Mouse (Mus musculus) midbrain, postnatal 0 days (tissue): Measurements from ENCODE around the gene Bcl6. TPM values are rescaled to one million over a fixed set of nuclear protein-coding genes. Genes with fewer than 3 reads are reported as not detected.

ENCODE experiments used
- ATAC-seq: fragments of 200-750 bp; cut with Nextera tagmentation; 2 replicates; pipeline ENCODE4 v1.8.0; 2017; ENCODE audit warnings: moderate number of reproducible peaks, mild to moderate bottlenecking, moderate TSS enrichment, moderate library complexity; ENCODE audit not compliant: low FRiP score
- DNase-seq: peaks from one replicate; pipeline ENCODE4 v3.0.0-alpha.2; 2015; ENCODE audit warnings: low spot score
- H3K27ac ChIP-seq: fragments of 300-500 bp; sonication (generic); 2 replicates; pipeline ENCODE4 v1.5.1; 2014; ENCODE audit warnings: low read depth, mild to moderate bottlenecking, low read length, mixed read lengths
- H3K27me3 ChIP-seq: fragments of 300-500 bp; sonication (generic); 2 replicates; pipeline ENCODE4 v1.6.1; 2014; ENCODE audit warnings: low read length, control low read depth, mixed read lengths; ENCODE audit not compliant: insufficient read depth
- H3K36me3 ChIP-seq: fragments of 300-500 bp; sonication (generic); 2 replicates; pipeline ENCODE4 v1.6.1; 2014; ENCODE audit warnings: low read length, control low read depth, mixed read lengths; ENCODE audit not compliant: insufficient read depth
- H3K4me1 ChIP-seq: fragments of 300-500 bp; sonication (generic); 2 replicates; pipeline ENCODE4 v1.6.1; 2014; ENCODE audit warnings: mild to moderate bottlenecking, control low read depth, antibody characterized with exemption, low read length, mixed read lengths; ENCODE audit not compliant: insufficient read depth
- H3K4me2 ChIP-seq: fragments of 300-500 bp; sonication (generic); 2 replicates; pipeline ENCODE4 v1.6.1; 2014; ENCODE audit warnings: low read depth, mild to moderate bottlenecking, low read length, mixed read lengths; ENCODE audit not compliant: poor library complexity, severe bottlenecking
- H3K4me3 ChIP-seq: fragments of 300-500 bp; sonication (generic); 2 replicates; pipeline ENCODE4 v1.5.1; 2014; ENCODE audit warnings: low read depth, mild to moderate bottlenecking, low read length, moderate library complexity
- H3K9ac ChIP-seq: fragments of 300-500 bp; sonication (generic); replicated peaks from 2 replicates; pipeline ENCODE4 v1.6.1; 2014; ENCODE audit warnings: mild to moderate bottlenecking, low read length, moderate library complexity, mixed read lengths; ENCODE audit not compliant: poor library complexity, severe bottlenecking
- H3K9me3 ChIP-seq: fragments of 300-500 bp; sonication (generic); 2 replicates; pipeline ENCODE4 v1.6.1; 2016; ENCODE audit warnings: low read length, control low read depth
- CTCF ChIP-seq: IDR thresholded peaks from 2 replicates; pipeline ENCODE4 v1.5.1; 2016; ENCODE audit warnings: antibody characterized with exemption, mild to moderate bottlenecking
- WGBS: fragments of 180-500 bp; shearing (Covaris S2); extraction: QIAGEN DNeasy Blood & Tissue Kit; methylation state at CpG from one replicate; pipeline ENCODE4 v1.1.7; 2014; 5-methylcytosine and 5-hydroxymethylcytosine counted together
- polyA plus RNA-seq: library from polyadenylated mRNA; unstranded; fragments of >200 nt; fragmentation: Nextera tagmentation; extraction: Ambion mirVana; gene quantifications from 2 replicates; pipeline ENCODE4 v1.2.1, GENCODE M21; 2015
- total RNA-seq: library from RNA; depleted of rRNA; stranded (reverse); fragments of >200 nt; gene quantifications from 2 replicates; pipeline ENCODE4 v1.2.3, GENCODE M21; 2014

Bcl6 gene
- total and polyA plus RNA-seq, 2 experiments from 2014 or later = 0.22 to 2.5 TPM

GRCm38 (mm10) chr16:23989209-23990160, 833 bp upstream of the Bcl6 start:
- peak overlapping the region; percentile 66 for H3K4me3 ChIP-seq
- peak overlapping the region; percentile 66 for H3K9ac ChIP-seq
- TF ChIP-seq CTCF = no peak
- peak overlapping the region; percentile 98 for H3K27ac ChIP-seq
- DNase-seq (peak; percentile 60), ATAC-seq (no peak)
- no peaks in the 10 kb centered on the region for H3K9me3 ChIP-seq
- H3K4me1 ChIP-seq = no peaks in the 10 kb centered on the region; the same call in 1 of the 2 replicates
- WGBS = 2% methylated on average over 25 of the region's 25 CpGs
- no peaks in the 10 kb centered on the region for H3K27me3 ChIP-seq
- peak overlapping the region; percentile 93 for H3K4me2 ChIP-seq
- no peaks in the 10 kb centered on the region for H3K36me3 ChIP-seq

DNA sequence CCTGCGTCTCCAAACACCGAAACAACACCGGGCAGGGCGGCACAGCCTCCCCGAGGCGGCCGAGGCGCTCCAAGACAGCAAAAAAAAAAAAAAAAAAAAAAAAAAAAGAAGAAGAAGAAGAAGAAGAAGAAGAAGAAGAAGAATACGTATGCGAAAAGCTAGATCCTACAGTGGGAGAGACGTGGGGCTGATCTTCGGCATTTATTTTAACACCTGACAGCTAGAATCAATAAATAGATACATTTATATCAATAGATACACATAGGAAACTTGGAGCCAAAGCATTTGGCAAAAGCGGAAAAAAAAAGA, 541 bp downstream of the Bcl6 start:
- no peaks in the 10 kb centered on the region; the same call in 1 of the 2 replicates for H3K4me1 ChIP-seq
- peak overlapping the region; percentile 98 for H3K27ac ChIP-seq
- 0% methylated on average over 8 of the region's 13 CpGs for WGBS
- peak overlapping the region; percentile 66 for H3K9ac ChIP-seq
- peak overlapping the region; percentile 66 for H3K4me3 ChIP-seq
- DNase-seq (no peak), ATAC-seq (no peak)
- TF ChIP-seq CTCF = no peak
- H3K36me3 ChIP-seq = no peaks in the 10 kb centered on the region
- H3K27me3 ChIP-seq = no peaks in the 10 kb centered on the region
- peak overlapping the region; percentile 93 for H3K4me2 ChIP-seq
- H3K9me3 ChIP-seq = no peaks in the 10 kb centered on the region

DNA sequence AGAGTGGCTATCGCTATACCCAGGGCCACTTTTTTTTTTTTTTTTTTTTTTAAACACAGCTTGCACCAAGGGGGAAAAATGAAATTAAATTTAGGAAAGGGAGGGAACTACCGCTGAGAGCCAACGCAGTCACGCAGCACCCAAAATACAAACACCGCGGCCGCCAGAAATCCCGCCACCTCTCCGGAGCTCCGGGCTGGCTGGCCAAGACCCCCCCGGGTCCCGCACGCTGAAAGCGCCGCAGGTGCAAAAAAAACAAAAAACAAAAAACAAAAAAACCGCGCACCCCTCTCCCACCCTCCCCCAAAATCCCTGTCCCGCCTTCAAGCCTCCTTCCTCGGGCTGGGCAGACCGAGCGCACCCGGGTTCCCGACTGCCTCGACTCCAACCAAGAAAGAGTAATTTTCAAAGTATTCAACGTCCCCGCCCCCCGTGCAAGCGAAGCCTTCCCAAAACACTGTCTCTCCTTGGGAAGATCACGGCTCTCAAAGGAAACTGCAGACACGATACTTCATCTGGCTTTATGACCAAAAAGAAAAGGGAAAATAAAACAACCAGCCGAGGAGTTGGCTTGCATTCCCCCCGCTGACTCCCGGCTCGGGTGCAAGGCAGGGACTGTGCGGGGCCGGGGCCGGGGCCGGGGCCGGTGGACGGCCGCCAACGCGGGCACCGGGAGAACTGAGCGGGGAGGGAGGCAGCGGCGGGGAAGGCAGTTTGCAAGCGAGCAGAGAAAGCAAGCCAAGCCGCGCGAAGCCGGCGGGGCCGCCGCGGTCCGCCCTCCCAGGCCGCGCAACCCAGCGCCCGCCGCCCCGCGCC, 1.1 kb downstream of the Bcl6 start:
- under 1% methylated on average over 64 of the region's 64 CpGs for WGBS
- DNase-seq = peak; percentile 36
- Histone ChIP-seq H3K27ac (peak overlapping the region; percentile 98), H3K4me3 (peak overlapping the region; percentile 66), H3K4me1 (no peaks in the 10 kb centered on the region; the same call in 1 of the 2 replicates), H3K27me3 (no peaks in the 10 kb centered on the region), H3K9me3 (no peaks in the 10 kb centered on the region), H3K9ac (peak overlapping the region; percentile 66), H3K4me2 (peak overlapping the region; percentile 93), H3K36me3 (no peaks in the 10 kb centered on the region)
- no peak for TF ChIP-seq CTCF
- ATAC-seq = no peak

DNA sequence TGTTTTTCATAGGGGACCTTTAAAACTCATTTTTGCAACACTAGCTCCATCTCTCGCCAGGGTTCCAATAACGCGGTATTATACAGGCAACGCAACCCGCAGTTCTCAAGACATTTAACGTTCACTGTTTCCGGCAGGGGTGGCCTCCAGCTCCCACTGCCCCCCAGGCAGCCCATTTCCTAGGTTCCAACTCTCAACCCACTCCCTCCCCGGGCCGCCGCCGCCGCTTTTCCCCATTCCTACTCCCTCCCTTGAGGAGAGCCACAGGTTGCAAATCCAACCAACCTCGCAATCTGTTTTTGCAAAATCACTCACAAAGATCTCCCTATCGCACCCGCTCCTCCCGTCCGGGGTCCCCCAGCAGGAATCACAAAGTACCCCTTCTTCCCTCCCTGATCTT, 1.8 kb downstream of the Bcl6 start:
- H3K27ac ChIP-seq = peak overlapping the region; percentile 98; the same call in 1 of the 2 replicates
- peak overlapping the region; percentile 66 for H3K4me3 ChIP-seq
- TF ChIP-seq CTCF = no peak
- H3K4me2 ChIP-seq = peak overlapping the region; percentile 93
- under 1% methylated on average over 17 of the region's 17 CpGs for WGBS
- H3K9me3 ChIP-seq = no peaks in the 10 kb centered on the region
- DNase-seq (no peak), ATAC-seq (no peak)
- H3K27me3 ChIP-seq = no peaks in the 10 kb centered on the region
- H3K36me3 ChIP-seq = no peaks in the 10 kb centered on the region
- H3K9ac ChIP-seq = peak overlapping the region; percentile 66
- H3K4me1 ChIP-seq = peaks cover 3% of the 10 kb centered on the region; the same call in 1 of the 2 replicates

- peak overlapping the region; percentile 93 for H3K4me2 ChIP-seq
- no peak overlapping the region for H3K27ac ChIP-seq
- no peaks in the 10 kb centered on the region for H3K36me3 ChIP-seq
- H3K9me3 ChIP-seq = no peaks in the 10 kb centered on the region
- no peak for TF ChIP-seq CTCF
- 11% methylated on average over 3 of the region's 3 CpGs for WGBS
- ATAC-seq (no peak), DNase-seq (no peak)
- no peak overlapping the region for H3K9ac ChIP-seq
- peak overlapping the region; percentile 66; the same call in 1 of the 2 replicates for H3K4me3 ChIP-seq
- H3K4me1 ChIP-seq = peaks cover 5% of the 10 kb centered on the region; the same call in 1 of the 2 replicates
- no peaks in the 10 kb centered on the region for H3K27me3 ChIP-seq
Observed at GRCm38 (mm10) chr16:23986176-23986575, 2.5 kb downstream of the Bcl6 start.
